Mouse (Mus musculus): ENCODE measurements at regions not wholly inside any gene's neighbourhood (a gene's known extent, or its start where the extent isn't known, plus 50 kb on each side); places are given as distances from the start of the nearest gene placed in this dataset.
A peak's percentile ranks its signal among the peaks of the same experiment; 100 is the strongest.

DNA sequence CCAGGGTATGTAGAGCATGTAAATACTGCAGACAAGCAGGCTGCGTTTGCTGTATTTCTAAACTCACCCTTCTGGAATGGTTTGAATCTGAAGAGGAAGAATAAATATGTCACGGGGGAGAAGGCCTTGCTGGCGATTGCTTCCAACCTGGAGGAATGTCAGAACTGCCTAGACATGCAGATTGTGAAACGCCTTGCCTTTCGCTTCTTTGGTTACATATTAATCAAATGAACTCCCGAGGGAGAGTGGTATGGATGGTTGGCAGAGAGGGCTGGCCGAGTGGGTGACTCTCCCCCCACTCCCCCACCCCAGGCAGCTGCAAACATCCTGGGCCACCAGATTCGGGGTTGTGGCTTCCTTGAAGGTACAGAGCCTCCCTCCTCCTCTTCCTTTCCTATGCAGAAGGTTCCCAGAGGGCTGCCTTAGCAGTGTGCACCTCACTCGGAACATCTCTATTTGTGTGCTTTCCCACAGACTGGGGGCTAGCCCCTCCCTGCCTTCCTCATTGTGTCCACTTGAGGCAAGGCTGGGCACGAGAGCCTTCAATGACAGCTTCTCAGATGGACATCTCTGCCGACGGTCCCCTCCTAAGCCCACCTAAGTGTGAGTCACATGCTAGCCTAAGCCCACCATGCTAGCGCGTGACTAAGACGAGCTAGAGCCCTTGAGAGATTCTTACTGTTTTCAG, 93.3 kb downstream of the Zfp281 start:
- DNase-seq (ENCODE audit: low spot score): peak; percentile 33

DNA sequence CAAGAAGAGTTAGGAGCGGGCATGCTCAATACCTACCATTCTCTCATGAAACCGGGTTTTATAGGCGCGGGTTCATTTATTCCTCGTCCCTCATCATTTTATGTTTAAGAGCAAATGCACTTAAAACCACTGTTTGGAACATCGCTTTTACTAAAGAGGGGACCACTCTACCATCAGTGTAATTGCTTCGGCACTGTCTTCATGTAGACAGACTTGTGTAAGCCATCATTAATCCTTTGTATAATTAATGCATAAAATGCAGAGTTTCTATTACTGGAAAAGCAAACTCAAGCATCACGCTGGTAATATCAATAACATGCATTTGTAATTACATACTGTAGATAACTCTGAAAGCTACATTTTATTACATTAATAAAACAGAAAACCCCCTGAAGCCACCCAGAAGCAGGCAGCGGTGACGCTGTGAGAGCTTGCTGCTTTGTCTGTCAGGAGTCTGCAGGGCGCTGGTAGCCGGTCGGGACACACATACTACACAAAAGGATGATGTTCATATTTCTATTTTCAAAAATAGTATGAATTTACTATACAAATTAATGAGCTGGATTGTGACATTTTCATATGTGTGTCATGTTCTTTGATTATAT, 99.2 kb downstream of the Zfp281 start:
- no peak for DNase-seq (ENCODE audit: low spot score)

GRCm38 (mm10) chr1:136725242-136725641, 100.5 kb downstream of the Zfp281 start:
- no peak for DNase-seq (ENCODE audit: low spot score)

GRCm38 (mm10) chr1:136726145-136726935, 101.6 kb downstream of the Zfp281 start:
- DNase-seq (ENCODE audit: low spot score): no peak

DNA sequence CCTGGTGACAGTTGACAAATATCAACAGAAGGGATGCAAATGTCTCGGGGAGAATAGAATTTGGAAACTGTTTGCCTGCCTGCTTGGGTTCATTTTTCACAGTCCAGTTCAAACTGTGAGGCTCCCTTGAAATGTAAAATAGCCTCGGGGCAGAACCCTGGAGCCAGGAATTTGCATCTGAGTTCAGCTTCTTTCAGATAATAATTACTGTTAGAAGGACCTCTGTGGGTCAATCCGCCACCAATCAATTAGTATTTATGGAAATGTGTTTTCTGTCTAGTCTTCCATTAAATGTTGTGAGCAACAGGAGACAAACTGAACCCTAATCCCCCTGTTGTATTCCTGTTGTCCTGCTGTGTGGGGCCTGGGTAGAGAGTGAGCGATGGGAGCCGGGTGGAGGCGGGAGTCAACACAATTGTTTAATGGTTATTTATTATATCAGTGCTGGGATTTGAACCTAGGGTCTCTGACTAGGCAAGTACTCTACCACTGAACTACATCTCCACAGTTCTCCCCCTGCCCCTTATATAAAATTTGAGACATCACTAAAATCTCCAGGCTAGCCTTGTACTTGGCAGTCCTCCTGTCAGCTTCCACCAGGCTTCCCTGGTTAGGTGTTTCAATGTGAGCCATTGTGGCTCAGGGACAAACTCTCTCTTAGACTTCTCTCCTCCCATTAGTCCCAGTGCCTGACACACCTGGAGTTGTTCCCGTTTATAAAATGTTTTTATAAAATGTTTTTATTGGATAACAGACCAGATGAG, 103.3 kb downstream of the Zfp281 start:
- DNase-seq (ENCODE audit: low spot score): no peak

DNA sequence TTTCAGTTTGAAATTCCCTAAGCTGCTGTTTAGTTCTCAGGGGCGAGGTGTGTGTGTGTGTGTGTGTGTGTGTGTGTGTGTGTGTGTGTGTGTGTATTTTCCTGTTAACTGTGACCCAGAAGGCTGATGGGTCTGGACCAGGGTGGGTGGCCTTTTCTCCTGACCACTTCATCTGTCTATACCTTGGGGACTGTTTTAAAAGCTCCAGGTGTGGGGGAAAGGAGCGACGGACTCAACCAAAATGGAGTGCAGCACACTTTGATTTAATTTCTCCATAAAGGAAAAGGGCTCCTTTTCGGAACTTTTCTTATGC, 103.9 kb downstream of the Zfp281 start:
- no peak for DNase-seq (ENCODE audit: low spot score)

- no peak for DNase-seq (ENCODE audit: low spot score)
These were observed 105.9 kb downstream of the Zfp281 start for GRCm38 (mm10) chr1:136730638-136731037.

DNA sequence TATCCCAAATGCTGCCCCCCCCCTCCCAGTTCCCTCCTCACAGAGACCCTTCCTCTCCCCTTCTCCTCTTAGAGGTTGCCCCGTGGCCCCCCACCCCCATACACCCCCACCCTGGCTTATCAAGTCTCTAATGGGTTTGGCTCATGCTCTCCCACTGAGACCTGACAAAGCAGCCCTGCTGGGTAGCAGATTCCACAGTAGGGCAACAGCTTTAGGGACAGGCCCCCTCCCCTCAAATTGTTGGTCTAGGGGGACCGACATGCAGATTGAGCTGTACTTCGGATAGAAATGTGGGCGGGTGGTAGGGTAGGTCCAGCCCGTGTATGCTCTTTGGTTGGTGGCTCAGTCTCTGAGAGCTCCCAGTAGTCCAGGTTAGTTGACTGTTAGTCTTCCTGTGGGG, 113.3 kb downstream of the Zfp281 start:
- DNase-seq (ENCODE audit: low spot score): no peak

DNA sequence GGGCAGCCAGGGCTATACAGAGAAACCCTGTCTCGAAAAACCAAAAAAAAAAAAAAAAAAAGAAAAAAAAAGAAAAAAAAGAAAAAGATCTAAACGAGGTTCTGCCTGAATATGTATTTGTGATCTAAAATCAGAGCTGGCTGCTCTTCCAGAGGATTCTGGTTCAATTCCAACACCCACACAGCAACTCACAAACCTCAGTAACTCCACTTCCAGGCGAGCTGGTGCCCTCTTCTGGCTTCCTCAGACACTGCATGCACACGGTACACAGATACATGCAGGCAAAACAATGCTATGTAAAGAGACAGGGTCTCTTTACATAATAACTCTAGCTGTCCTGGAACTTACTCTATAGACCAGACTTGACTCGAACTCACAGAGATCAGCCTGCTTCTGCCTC, 114.8 kb downstream of the Zfp281 start:
- DNase-seq (ENCODE audit: low spot score): peak; percentile 21

GRCm38 (mm10) chr1:136741061-136741460, 116.4 kb downstream of the Zfp281 start:
- no peak for DNase-seq (ENCODE audit: low spot score)

GRCm38 (mm10) chr1:136749188-136749587, 124.5 kb downstream of the Zfp281 start:
- peak; percentile 32 for DNase-seq (ENCODE audit: low spot score)

- peak; percentile 8 for DNase-seq (ENCODE audit: low spot score)
These were observed 126.9 kb downstream of the Zfp281 start for GRCm38 (mm10) chr1:136751464-136752191.

DNA sequence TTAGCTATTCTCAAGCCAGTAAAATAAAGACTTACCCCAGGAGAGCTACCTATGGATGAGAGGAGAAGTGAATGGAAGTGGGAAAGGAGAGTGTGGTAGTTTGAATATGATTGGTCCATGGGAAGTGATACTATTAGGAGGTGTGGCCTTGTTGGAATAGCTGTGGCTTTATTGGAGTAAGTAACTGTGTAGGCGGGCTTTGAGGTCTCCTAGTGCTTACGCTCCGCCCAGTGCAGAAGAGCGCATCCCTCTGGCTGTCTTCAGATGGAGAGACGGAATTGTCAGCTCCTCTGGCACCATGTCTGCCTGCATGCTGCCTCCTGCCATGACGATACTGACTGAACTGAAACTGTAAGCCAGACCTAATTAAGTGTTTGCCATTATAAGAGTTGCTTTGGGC, 129.6 kb downstream of the Zfp281 start:
- DNase-seq (ENCODE audit: low spot score): no peak

DNA sequence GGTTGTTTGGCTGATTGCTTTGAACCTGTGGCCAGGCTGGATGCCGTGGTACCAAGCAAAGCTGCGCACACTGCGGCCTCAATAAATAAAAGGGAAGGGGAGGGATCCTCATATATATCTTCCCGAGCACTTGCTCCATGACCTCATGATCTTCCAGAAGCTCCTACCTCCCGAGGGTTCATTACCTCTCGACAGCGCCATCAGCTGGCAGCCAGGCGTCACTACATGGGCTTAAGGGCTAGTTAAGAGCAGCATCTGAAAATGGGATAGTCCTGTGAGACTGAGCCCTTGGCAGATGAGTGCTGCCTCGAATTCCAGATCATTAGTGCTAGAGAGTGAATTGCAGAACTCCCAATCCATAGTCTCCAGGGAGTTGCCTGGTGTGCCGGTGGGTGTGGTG, 134.0 kb downstream of the Zfp281 start:
- DNase-seq (ENCODE audit: low spot score): no peak

GRCm38 (mm10) chr1:136759164-136759563, 134.5 kb downstream of the Zfp281 start:
- DNase-seq (ENCODE audit: low spot score): no peak

- no peak for DNase-seq (ENCODE audit: low spot score)
These were observed 136.8 kb downstream of the Zfp281 start for GRCm38 (mm10) chr1:136761467-136761866.

DNA sequence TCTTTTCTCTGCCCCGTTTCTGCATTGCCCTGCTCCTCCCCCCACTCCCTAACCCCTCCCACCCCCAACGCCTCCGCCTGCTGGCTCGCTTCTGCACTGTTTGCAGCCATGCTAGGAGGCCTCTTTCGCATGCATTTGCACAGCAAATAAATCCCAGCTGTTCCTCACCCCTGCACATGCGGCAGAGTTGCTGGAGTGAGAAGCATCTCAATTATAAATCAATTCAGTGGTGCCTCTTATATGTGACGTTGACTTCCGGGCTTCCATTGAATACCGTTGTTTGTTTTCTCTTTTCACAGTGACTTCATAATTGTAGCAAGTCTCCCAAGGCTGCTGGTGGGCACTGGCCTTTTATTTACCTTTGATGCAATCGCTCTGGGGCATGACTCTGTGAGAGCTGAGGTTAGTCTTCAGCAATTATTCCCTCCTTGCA, 144.3 kb downstream of the Zfp281 start:
- no peak for DNase-seq (ENCODE audit: low spot score)

DNA sequence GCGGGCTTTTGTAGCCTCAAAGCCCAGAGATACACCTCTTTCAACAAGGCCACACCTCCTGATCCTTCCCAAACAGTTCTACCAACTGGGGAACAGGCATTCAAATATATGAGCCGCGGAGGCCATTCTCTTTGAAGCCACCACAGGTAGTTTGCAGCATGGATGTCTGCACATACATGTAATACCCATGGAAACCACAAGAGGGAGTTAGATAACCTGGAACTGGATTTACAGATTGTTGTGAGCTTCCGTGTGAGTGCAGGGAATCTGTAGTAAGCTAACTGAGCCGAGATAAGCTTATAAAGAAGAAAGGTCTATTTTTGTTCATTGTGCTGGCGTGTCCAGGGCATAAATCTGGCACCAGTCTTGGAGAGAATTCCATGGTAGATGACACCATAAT, 149.0 kb downstream of the Zfp281 start:
- no peak for DNase-seq (ENCODE audit: low spot score)

DNA sequence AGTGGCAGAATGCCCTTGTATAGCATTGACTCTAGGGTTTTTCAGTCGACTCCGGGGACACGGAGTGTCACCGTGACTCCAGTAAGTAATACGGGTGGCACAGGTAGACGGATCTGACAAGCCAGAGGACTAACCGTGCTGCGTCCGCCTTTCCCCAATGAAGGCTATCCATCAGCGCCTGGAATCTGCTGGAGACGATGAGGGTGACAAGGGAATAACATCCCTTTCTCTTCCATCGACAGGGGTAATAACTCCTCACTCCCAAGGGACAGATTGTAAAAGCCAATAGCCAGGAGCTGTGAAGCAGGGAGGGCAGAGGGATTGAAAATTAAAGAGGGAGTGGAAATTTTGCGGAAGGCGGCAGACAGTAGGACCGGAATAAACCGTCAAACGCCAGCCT, 151.5 kb downstream of the Zfp281 start:
- DNase-seq (ENCODE audit: low spot score): no peak

DNA sequence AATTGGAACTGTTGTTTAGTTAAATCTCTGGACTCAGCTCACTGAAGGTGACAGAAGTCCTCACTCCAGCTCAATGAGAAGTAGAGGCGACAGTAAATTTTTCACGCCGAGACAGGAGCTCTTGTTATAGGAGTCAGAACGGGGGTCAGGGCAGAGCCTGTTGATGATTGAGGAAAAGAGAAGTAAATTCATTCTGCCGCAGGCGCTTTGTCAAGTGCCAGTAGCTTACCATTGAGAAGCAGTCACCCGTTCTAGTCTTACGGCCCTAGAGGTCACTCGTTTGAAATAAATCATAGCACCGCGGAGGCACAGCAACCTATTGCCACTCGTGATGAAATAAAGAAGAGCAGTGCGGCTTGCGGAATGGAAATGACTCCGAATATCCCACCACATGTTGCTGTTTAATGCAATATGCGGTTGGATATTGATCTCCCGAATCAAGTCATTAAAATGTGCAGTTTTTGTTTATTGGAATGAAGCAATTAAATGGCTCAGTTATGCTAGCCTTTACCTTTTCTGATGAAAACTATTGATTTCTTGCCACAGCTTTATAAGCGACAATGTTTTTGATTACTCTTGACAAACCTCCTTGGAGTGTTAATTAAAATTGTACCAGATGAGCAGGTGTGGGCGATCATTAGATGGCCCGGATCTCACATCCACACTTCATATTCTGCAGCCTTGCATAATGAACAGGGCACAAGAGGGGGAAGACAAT, 152.7 kb downstream of the Zfp281 start:
- DNase-seq (ENCODE audit: low spot score): no peak

DNA sequence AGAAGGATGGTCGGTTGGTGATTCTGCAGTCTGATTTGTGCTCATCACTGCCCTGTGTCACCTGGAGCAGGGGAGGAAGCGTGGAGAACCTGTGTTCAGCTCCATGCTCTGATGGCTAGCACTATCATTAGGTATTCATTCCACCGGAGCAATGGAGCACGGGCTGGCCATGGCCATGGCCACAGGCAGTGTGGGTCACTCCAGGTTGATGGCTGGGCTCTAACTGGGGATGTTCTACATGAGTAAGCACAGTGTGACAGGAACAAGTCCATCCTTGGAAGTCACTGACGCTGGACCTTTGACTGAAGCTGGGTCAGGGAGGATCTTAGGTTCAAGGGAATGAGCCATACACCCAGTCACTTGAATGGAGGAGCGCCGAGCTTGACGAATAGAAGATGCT, 154.7 kb downstream of the Zfp281 start:
- DNase-seq (ENCODE audit: low spot score): no peak

Data from urinary bladder, postnatal 25 days (tissue).